Mouse (Mus musculus): ENCODE results near the gene Adgrg5. TPM values are rescaled to one million over a fixed set of nuclear protein-coding genes. Genes with fewer than 3 reads are reported as not detected.

The Adgrg5 gene
- polyA plus RNA-seq, 1 experiment from 2014 or later, result not detected

DNA sequence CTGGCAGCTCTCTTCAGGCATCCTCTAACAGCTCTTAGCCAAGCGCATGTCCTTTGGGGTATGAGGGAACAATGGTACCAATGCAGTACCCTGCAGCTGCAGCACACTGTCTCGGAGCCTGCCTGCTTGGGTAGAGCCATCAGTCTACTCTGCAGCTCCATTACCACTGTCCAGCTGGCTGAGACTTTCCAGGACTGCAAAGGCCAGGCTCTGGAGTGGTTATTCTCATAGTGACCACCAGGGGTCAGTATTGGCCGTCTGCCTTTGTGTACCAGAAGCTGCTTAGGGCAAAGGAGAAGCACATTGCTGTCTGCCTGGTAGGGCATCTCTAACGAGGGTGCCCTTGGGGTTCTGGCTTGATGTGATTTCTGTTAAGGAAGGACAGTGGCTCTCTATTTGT, 26.6 kb downstream of the Adgrg5 start:
- Histone ChIP-seq H3K27ac (replicated peaks; ENCODE audit: low read depth, low read length) (no peak overlapping the region), H3K4me3 (ENCODE audit: low read depth, low read length) (no peak overlapping the region), H3K36me3 (ENCODE audit: control insufficient read depth, insufficient read depth, low read length) (no peaks in the 10 kb centered on the region), H3K9ac (ENCODE audit: low read length) (no peak overlapping the region), H3K4me1 (ENCODE audit: control insufficient read depth, insufficient read depth, low read length) (no peaks in the 10 kb centered on the region), H3K27me3 (ENCODE audit: control insufficient read depth, insufficient read depth, low read length) (no peaks in the 10 kb centered on the region), H3K4me2 (ENCODE audit: low read depth, severe bottlenecking) (no peak overlapping the region), H3K9me3 (ENCODE audit: control insufficient read depth, low read length) (no peaks in the 10 kb centered on the region)
- 22% methylated on average over 4 of the region's 4 CpGs for WGBS
- DNase-seq (ENCODE audit: low spot score) (peak; percentile 82), ATAC-seq (ENCODE audit: insufficient number of reproducible peaks, low FRiP score, low TSS enrichment, low read depth) (peak; percentile 70; the same call in 1 of the 2 replicates)

DNA sequence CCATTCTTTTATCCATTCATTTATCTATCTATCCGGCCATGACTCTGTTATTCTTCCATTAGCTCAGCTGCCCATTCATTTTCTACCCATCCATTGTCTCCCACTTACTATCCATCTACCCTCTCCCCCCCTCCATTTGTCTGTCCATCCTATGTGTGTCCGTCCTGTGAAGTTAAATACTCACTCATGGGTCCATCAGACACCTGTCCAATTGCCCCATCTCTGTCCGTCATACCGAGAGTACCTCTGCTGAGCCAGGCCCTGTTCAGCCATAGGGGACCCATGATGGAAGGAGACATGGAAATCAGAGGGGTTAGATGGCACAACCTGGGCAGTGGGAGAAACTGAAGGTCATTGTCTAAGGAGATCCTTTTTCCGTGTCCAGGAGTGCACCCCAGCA, 27.0 kb downstream of the Adgrg5 start:
- Histone ChIP-seq H3K9me3 (ENCODE audit: control insufficient read depth, low read length) (no peaks in the 10 kb centered on the region), H3K4me1 (ENCODE audit: control insufficient read depth, insufficient read depth, low read length) (no peaks in the 10 kb centered on the region), H3K4me3 (ENCODE audit: low read depth, low read length) (no peak overlapping the region), H3K9ac (ENCODE audit: low read length) (no peak overlapping the region), H3K36me3 (ENCODE audit: control insufficient read depth, insufficient read depth, low read length) (no peaks in the 10 kb centered on the region), H3K27me3 (ENCODE audit: control insufficient read depth, insufficient read depth, low read length) (no peaks in the 10 kb centered on the region), H3K4me2 (ENCODE audit: low read depth, severe bottlenecking) (no peak overlapping the region), H3K27ac (replicated peaks; ENCODE audit: low read depth, low read length) (no peak overlapping the region)
- DNase-seq (ENCODE audit: low spot score), result no peak
- no peak for ATAC-seq (ENCODE audit: insufficient number of reproducible peaks, low FRiP score, low TSS enrichment, low read depth)
- 78% methylated on average over 5 of the region's 5 CpGs for WGBS

DNA sequence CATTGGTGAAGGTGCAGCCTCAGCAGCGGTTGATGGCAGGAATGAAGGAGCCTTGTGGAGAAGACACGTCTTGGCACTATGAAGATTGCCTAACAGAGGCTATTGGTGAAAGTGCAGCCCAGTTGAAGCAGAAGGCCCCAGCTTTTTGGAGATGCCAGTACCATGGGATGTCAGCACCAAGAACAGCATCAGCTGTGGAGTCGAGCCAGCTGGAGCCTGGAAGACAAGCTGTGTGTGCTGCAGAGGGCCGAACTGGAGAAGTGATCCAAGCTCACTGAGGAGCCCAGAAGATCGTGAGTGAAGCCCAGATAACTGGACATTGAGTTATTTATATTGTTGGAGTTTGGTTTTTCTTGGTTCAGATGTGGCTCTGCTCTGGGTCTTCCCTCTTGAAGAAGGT, 28.6 kb downstream of the Adgrg5 start:
- no peaks in the 10 kb centered on the region for H3K9me3 ChIP-seq (ENCODE audit: control insufficient read depth, low read length)
- no peaks in the 10 kb centered on the region for H3K4me1 ChIP-seq (ENCODE audit: control insufficient read depth, insufficient read depth, low read length)
- no peak overlapping the region for H3K27ac ChIP-seq (replicated peaks; ENCODE audit: low read depth, low read length)
- no peak for ATAC-seq (ENCODE audit: insufficient number of reproducible peaks, low FRiP score, low TSS enrichment, low read depth)
- WGBS, result 76% methylated on average over 5 of the region's 5 CpGs
- H3K4me2 ChIP-seq (ENCODE audit: low read depth, severe bottlenecking), result no peak overlapping the region
- H3K36me3 ChIP-seq (ENCODE audit: control insufficient read depth, insufficient read depth, low read length), result no peaks in the 10 kb centered on the region
- H3K4me3 ChIP-seq (ENCODE audit: low read depth, low read length), result no peak overlapping the region
- DNase-seq (ENCODE audit: low spot score), result no peak
- no peak overlapping the region for H3K9ac ChIP-seq (ENCODE audit: low read length)
- no peaks in the 10 kb centered on the region for H3K27me3 ChIP-seq (ENCODE audit: control insufficient read depth, insufficient read depth, low read length)

DNA sequence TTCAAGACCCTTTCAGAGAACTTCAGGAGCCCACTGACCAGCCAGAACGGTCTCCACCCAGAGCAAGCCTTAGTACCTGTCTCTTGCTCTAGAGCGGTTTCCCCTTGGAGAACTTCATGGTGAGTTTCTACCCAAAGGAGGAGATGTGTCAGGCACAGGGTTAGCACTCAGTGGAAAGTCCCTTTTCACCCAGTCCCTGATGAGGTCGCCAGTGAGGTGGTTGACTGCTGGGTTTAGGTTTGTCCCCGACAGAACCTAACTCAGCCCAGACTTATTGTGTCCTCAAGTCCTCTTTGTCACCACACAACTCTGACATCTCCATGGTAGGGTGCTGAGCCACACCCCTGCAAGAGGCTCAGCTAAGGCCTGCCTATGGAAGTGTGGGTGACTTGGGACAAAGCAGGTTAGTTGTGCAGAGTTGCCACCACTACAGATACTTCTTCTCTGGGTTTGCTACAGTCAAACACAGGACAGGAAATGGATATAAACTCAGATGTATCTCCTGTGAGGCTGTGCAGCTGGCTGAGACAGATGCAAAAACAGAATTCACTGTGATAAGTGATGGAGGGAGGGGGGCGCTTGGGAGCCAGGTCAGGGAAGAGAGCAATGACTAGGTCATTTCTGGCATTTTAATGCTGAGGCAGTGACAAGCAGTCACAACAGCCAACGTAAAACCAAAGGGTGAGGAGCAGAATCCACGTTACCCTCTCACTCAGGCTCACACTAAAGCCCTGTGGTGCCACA, 30.3 kb downstream of the Adgrg5 start:
- H3K9me3 ChIP-seq (ENCODE audit: control insufficient read depth, low read length), result no peaks in the 10 kb centered on the region
- no peak overlapping the region for H3K9ac ChIP-seq (ENCODE audit: low read length)
- 76% methylated on average over 7 of the region's 7 CpGs for WGBS
- H3K27ac ChIP-seq (replicated peaks; ENCODE audit: low read depth, low read length), result no peak overlapping the region
- no peaks in the 10 kb centered on the region for H3K27me3 ChIP-seq (ENCODE audit: control insufficient read depth, insufficient read depth, low read length)
- no peak overlapping the region for H3K4me3 ChIP-seq (ENCODE audit: low read depth, low read length)
- H3K36me3 ChIP-seq (ENCODE audit: control insufficient read depth, insufficient read depth, low read length), result no peaks in the 10 kb centered on the region
- ATAC-seq (ENCODE audit: insufficient number of reproducible peaks, low FRiP score, low TSS enrichment, low read depth), result no peak
- H3K4me1 ChIP-seq (ENCODE audit: control insufficient read depth, insufficient read depth, low read length), result no peaks in the 10 kb centered on the region
- no peak overlapping the region for H3K4me2 ChIP-seq (ENCODE audit: low read depth, severe bottlenecking)
- DNase-seq (ENCODE audit: low spot score), result no peak

DNA sequence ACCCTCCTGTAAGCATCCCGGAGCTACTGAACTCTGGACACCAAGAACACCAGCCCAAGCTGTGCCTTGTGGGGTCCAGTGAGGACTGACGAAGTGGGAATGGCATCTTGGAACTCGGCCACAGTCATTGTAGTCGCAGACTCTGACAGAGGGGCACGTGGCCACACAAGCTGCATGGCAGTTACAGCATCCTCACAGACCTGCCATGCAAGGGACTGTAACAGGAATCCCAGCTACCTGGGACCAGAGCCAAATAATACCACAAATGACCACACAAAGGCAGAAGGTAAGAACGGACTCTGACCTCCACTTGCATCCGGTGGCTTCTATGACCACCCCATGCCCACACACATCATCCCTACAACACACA, 30.9 kb downstream of the Adgrg5 start:
- Histone ChIP-seq H3K4me3 (ENCODE audit: low read depth, low read length) (no peak overlapping the region), H3K27ac (replicated peaks; ENCODE audit: low read depth, low read length) (no peak overlapping the region), H3K9me3 (ENCODE audit: control insufficient read depth, low read length) (no peaks in the 10 kb centered on the region), H3K4me2 (ENCODE audit: low read depth, severe bottlenecking) (no peak overlapping the region), H3K9ac (ENCODE audit: low read length) (no peak overlapping the region; the same call in 1 of the 2 replicates), H3K4me1 (ENCODE audit: control insufficient read depth, insufficient read depth, low read length) (no peaks in the 10 kb centered on the region), H3K27me3 (ENCODE audit: control insufficient read depth, insufficient read depth, low read length) (no peaks in the 10 kb centered on the region), H3K36me3 (ENCODE audit: control insufficient read depth, insufficient read depth, low read length) (no peaks in the 10 kb centered on the region)
- 89% methylated on average over 7 of the region's 7 CpGs for WGBS
- no peak for DNase-seq (ENCODE audit: low spot score)
- no peak for ATAC-seq (ENCODE audit: insufficient number of reproducible peaks, low FRiP score, low TSS enrichment, low read depth)

DNA sequence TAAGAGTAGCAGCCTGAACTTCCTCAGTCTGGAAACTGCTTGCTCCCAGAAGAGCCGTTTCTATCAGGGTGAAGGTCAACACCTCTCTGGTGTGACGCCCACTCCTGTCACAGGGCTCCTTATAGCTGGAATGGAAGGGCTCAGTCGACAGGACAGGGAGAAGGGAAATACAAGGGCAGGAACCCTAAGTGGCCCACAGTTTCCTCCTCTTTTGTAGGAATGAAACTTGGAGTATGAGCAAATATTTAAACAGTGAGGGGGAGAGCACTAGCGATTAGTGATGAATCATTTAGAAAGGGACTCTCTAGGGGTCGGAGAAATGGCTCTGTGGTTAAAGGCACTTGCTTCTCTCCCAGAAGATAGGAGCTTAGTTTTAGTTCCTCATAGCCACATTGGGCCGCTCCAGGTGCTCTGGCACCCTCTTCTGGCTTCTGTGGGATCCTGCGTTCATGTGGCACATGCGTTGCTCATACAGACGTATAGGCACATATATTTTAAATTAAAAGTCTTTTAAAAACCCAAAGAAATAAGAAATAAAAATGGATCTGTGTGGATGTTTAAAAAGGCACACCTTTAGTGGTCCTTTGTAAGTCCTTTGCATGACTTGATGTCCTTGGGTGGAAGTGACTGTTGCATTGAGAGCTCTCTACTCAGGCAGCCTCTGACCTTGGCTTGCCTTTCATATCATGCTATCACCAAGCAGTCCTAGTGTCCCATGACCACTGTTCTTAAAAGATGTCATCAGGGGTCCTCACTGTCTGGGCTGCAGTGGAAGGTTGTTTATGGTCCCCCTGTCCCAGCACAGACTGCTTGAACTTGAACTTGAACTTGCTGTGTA, 31.6 kb downstream of the Adgrg5 start:
- ATAC-seq (ENCODE audit: insufficient number of reproducible peaks, low FRiP score, low TSS enrichment, low read depth), result no peak

DNA sequence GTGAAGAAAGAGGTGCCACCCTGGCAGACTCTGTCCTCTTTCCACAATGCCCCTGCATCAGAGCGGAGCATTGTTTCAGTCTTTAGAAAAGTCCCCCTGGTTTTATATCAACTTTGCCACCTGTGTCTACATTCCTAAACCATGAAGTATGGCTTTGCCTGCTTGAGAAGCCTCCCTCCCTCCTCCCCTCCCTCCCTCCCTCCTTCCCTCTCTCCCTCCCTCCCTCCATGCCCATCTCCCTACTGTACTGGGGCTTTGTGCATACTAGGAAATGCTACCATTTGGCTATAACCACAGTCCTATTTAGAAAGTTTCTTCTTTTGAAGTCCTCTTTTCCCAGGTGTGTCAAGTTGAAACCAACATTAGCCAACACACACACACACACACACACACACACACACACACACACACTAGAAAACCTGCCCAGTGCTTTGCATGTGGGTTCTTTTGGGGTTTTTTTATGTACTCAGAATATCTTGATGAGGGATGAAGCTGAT, 32.6 kb downstream of the Adgrg5 start:
- H3K27me3 ChIP-seq (ENCODE audit: control insufficient read depth, insufficient read depth, low read length), result no peaks in the 10 kb centered on the region
- no peak overlapping the region for H3K9ac ChIP-seq (ENCODE audit: low read length)
- no peak overlapping the region for H3K4me2 ChIP-seq (ENCODE audit: low read depth, severe bottlenecking)
- H3K9me3 ChIP-seq (ENCODE audit: control insufficient read depth, low read length), result no peaks in the 10 kb centered on the region
- ATAC-seq (ENCODE audit: insufficient number of reproducible peaks, low FRiP score, low TSS enrichment, low read depth) (no peak), DNase-seq (ENCODE audit: low spot score) (no peak)
- H3K36me3 ChIP-seq (ENCODE audit: control insufficient read depth, insufficient read depth, low read length), result no peaks in the 10 kb centered on the region
- H3K4me3 ChIP-seq (ENCODE audit: low read depth, low read length), result no peak overlapping the region
- no peak overlapping the region for H3K27ac ChIP-seq (replicated peaks; ENCODE audit: low read depth, low read length)
- no peaks in the 10 kb centered on the region for H3K4me1 ChIP-seq (ENCODE audit: control insufficient read depth, insufficient read depth, low read length)
- WGBS, result 76% methylated on average over 1 of the region's 1 CpGs

More for the DNA sequence above, 31.6 kb downstream of the Adgrg5 start:
- no peaks in the 10 kb centered on the region for H3K27me3 ChIP-seq (ENCODE audit: control insufficient read depth, insufficient read depth, low read length)
- WGBS, result 38% methylated on average over 9 of the region's 9 CpGs
- no peak overlapping the region for H3K27ac ChIP-seq (replicated peaks; ENCODE audit: low read depth, low read length)
- no peaks in the 10 kb centered on the region for H3K36me3 ChIP-seq (ENCODE audit: control insufficient read depth, insufficient read depth, low read length)
- no peaks in the 10 kb centered on the region for H3K9me3 ChIP-seq (ENCODE audit: control insufficient read depth, low read length)
- no peak overlapping the region for H3K9ac ChIP-seq (ENCODE audit: low read length)
- H3K4me1 ChIP-seq (ENCODE audit: control insufficient read depth, insufficient read depth, low read length), result no peaks in the 10 kb centered on the region
- no peak overlapping the region for H3K4me3 ChIP-seq (ENCODE audit: low read depth, low read length)
- H3K4me2 ChIP-seq (ENCODE audit: low read depth, severe bottlenecking), result no peak overlapping the region
- DNase-seq (ENCODE audit: low spot score), result peak; percentile 48

DNA sequence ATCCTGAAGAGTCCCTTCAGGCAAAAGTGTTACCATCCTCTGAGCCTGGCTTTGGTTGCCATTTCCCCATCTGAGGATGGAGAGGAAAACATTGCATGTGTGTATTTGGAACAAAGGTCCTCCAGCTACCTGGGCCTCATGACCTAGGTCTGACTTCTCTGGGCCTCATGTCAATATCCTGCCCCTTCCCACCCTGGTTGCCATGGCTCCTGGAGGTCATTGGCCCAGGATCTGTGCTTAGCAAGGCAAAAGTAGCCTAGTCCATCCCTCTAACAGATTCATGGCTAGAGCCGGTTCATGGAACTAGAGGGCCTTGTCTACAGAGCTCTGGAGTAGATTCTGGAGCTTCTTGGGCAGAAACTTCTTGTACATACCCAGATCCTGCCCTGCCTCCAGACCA, 38.7 kb downstream of the Adgrg5 start:
- WGBS, result 88% methylated on average over 1 of the region's 1 CpGs
- Histone ChIP-seq H3K4me3 (ENCODE audit: low read depth, low read length) (no peak overlapping the region), H3K4me2 (ENCODE audit: low read depth, severe bottlenecking) (no peak overlapping the region), H3K4me1 (ENCODE audit: control insufficient read depth, insufficient read depth, low read length) (no peaks in the 10 kb centered on the region), H3K27me3 (ENCODE audit: control insufficient read depth, insufficient read depth, low read length) (no peaks in the 10 kb centered on the region), H3K9me3 (ENCODE audit: control insufficient read depth, low read length) (no peaks in the 10 kb centered on the region), H3K27ac (replicated peaks; ENCODE audit: low read depth, low read length) (no peak overlapping the region), H3K36me3 (ENCODE audit: control insufficient read depth, insufficient read depth, low read length) (no peaks in the 10 kb centered on the region), H3K9ac (ENCODE audit: low read length) (no peak overlapping the region)
- DNase-seq (ENCODE audit: low spot score) (no peak), ATAC-seq (ENCODE audit: insufficient number of reproducible peaks, low FRiP score, low TSS enrichment, low read depth) (no peak)
